Mouse (Mus musculus) urinary bladder, postnatal 10 days (tissue): ENCODE measurements at regions not wholly inside any gene's neighbourhood (a gene's known extent, or its start where the extent isn't known, plus 50 kb on each side); places are given as distances from the start of the nearest gene placed in this dataset.
"Not testable (repeated sequence)": the region's sequence is repeated elsewhere in the genome, so short reads cannot be mapped to it uniquely, and the experiment has no call there.

Experiments used
- DNase-seq: peaks from one replicate; pipeline ENCODE4 v3.0.0; 2022; ENCODE audit warnings: low spot score

GRCm38 (mm10) chr15:93094202-93095135 is 180.5 kb downstream of the Gxylt1 start:
- no peak for DNase-seq

GRCm38 (mm10) chr15:93091396-93091795 is 183.6 kb downstream of the Gxylt1 start:
- DNase-seq: no peak

GRCm38 (mm10) chr15:93089347-93089746 is 185.6 kb downstream of the Gxylt1 start:
- DNase-seq: peak; percentile 15

GRCm38 (mm10) chr15:93084967-93085617 is 189.9 kb downstream of the Gxylt1 start:
- no peak for DNase-seq

- DNase-seq: no peak
Measured at GRCm38 (mm10) chr15:93074070-93074469, 200.9 kb downstream of the Gxylt1 start.

- no peak for DNase-seq
Measured at GRCm38 (mm10) chr15:93062213-93063131, 212.5 kb downstream of the Gxylt1 start.

DNA sequence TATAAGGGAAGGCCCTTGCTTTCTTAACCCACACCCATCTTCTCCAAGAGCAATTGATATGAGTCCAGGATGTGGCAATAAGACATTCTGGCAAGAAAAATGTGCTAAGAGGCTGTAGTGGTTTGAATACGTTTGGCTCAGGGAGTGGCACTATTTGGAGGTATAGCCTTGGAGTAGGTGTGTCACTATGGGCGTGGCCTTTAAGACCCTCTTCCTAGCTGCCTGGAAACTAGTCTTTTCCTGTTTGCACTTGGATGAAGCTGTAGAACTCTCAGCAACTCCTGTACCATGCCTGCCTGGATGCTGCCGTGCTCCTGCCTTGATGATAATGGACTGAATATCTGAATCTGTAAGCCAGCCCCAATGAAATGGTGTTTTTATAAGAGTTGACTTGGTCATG is 221.5 kb downstream of the Gxylt1 start:
- DNase-seq: no peak

DNA sequence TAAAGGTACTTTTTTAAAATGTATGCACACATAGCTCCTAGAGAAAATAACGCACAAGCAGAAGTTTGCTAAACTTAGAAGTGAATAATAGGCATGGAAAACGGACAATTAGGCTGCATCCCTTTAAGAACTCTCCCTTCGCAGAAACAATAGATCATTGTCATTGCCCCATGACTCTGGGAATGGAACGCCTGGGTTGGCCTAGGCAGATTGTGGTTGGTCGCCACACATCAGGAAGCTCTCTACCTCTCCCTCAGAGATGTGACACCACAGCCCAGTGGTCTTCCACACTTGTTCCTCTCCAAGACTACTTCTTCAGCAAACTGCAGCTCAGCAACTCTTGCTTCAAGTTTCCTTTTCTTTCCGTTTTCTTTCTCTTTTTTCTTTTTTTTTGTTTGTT is 247.8 kb downstream of the Gxylt1 start:
- no peak for DNase-seq

DNA sequence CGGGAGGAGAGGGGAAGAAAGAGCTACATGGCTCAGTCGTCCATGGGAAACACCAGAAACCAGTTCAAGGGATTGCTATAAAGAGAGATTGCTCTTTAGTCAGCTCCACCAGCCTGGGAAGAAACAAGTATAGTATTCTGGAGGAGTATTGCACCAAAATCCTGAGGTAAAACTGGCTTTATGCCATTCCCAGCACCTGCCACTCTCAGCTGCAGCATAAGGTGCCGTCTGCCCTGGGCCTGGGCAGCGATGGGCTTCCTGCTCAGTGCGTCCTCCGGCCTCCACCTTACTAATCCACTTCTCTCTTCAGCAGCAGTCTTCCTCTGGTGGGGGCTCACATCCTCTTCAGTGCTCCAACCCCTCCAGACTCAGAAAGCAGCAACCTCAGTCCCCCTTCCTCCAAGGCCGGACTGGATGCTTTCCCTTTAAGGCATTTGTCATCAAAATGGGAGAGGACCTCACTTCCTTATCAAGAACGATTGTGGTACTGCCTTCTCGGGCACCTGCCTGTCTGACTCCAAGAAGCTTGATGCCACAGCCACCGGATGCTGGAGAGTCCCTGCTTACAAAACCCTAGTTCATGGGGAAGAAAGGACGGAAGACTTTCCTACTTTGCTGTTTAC is 248.4 kb downstream of the Gxylt1 start:
- DNase-seq: no peak

GRCm38 (mm10) chr15:93025791-93026190 is 249.2 kb downstream of the Gxylt1 start:
- DNase-seq: no peak

- DNase-seq: no peak
Measured at GRCm38 (mm10) chr15:93024171-93024570, 250.8 kb downstream of the Gxylt1 start.

- DNase-seq: no peak
Measured at GRCm38 (mm10) chr15:93011166-93011565, 263.8 kb downstream of the Gxylt1 start.

- no peak for DNase-seq
Measured at GRCm38 (mm10) chr15:93010629-93011028, 264.4 kb downstream of the Gxylt1 start.

DNA sequence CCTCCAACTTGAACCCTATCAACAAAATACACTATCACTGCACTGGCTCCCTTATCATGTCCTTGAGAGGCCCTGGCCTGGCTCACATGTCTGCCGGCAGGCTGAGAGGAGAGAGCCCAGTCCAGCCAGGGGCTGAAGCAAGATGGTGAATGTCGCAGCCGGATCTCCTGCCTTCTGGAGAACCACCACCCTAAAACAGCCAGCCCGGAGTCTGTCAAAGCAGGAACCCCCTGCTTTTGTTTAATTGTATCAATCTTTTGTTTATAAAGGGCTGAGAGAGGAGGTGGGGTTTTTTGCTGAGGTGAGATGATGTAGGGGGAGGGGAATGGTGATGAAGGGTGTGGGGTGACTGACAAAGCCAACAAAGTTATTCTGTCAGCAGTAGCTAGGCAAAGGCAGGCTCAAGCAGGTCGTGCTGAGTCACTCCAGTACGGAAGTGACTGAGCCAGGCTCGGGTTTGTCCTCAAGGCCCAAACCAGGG is 269.2 kb downstream of the Gxylt1 start:
- DNase-seq: no peak

- DNase-seq: not testable (repeated sequence)
Measured at GRCm38 (mm10) chr15:93005186-93005585, 269.8 kb downstream of the Gxylt1 start.

DNA sequence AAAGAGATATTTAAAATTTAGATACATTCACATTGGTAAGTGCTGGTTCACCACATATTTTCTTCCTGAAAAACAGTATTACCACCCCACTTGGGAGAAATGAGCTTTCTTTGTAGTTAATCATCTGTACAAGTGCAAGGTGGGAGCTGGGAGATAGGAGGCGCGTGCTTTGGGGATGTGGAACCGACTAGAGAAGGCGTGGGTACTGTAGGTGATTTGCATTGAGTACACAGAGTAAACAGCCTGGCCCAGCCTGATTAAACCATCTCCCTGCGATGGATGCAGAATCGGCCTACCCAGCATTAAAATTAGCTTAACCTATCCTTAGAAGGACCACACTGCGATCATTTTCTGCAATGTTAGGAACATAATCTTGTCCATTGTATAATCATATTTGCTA is 270.4 kb downstream of the Gxylt1 start:
- no peak for DNase-seq

DNA sequence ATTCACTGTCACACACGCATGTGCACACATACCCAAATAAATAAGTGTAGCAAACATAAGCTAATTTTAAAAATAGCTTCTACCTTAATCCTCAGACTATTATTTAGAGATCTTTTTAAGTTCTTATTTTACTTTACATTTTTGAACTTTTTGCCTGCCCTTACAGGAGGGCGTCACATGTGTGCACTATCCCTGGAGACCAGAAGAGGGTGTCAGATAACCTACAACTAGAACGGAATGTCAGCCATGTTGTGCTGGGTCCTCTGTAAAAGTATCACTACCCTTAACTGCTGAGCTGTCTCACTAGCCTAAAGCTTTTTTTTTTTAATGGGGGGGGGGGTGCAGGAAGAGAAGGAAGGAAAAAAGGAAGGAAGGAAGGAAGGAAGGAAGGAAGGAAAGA is 271.7 kb downstream of the Gxylt1 start:
- DNase-seq: no peak

DNA sequence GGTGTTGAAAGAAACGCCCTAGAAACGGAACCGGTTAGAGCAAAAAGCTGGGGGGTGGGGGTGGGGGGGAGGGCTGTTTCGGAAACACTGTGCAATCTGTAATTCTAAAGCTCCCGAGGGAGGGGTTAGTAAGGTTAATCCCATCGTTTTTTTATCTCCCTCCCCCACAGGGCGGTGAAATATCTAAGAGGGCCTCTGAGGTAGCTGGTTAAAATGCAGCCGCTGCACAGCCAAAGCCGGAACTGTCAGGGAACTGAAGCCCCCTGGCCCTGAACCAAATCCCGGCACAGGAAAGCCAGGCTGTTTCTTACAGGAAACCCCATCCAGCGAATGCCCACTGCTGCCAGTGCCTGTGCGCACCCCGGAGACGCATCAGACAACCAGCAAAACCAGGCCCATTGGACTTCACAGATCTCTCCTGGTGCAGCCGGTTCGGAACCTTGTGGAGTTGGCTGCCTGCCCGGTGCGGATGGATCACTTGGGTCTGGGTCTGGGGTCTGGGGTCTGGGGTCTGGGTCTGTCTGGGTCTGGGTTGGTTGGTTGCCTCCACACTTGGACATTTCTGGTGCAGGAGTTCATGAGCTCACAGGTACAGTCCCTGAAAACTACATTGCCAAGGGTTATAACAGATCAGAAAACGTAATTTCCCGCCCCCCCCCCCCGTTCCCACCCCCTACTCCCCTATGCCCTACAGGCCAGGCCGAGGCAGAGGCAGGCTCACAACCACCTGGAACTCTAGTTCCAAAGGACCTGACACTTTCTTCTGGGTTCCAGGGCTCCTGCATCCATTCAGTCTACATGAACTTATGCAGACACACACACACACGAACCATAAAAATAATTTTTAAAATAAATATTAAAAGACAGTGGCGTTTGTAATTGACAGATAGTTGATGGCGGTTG is 272.7 kb downstream of the Gxylt1 start:
- DNase-seq: no peak

DNA sequence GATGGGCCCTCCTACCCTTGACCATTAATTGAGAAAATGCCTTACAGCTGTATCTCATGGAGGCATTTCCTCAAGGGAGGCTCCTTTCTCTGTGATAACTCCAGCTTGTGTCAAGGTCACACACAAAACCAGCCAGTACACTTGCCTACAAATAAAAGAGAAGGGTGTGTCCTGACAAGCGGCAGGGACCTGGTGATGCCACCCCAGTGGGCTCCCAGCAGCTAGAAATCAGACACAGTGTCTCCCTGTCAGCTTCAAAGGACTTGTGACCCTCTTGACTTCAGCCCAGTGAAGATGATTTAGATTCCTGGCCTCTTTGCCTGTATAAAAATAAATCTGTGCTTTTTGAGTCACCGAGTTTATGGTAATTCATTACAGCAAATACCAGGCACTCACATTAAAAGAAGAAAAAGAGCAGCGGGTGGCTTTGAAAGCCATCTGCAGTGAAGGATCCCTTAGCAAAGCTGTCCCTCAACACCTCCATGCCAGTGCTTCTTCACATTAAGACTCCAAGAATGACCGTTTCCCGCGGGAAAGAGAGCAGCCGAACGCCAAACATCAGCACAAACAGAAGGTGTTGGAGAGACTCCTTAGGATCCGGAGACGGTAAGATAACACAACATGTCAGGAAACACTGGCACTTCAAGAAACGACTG is 273.5 kb downstream of the Gxylt1 start:
- DNase-seq: no peak

GRCm38 (mm10) chr15:93000121-93000520 is 274.9 kb downstream of the Gxylt1 start:
- no peak for DNase-seq
